Mouse (Mus musculus): ENCODE measurements around the gene Max.

The Max gene

DNA sequence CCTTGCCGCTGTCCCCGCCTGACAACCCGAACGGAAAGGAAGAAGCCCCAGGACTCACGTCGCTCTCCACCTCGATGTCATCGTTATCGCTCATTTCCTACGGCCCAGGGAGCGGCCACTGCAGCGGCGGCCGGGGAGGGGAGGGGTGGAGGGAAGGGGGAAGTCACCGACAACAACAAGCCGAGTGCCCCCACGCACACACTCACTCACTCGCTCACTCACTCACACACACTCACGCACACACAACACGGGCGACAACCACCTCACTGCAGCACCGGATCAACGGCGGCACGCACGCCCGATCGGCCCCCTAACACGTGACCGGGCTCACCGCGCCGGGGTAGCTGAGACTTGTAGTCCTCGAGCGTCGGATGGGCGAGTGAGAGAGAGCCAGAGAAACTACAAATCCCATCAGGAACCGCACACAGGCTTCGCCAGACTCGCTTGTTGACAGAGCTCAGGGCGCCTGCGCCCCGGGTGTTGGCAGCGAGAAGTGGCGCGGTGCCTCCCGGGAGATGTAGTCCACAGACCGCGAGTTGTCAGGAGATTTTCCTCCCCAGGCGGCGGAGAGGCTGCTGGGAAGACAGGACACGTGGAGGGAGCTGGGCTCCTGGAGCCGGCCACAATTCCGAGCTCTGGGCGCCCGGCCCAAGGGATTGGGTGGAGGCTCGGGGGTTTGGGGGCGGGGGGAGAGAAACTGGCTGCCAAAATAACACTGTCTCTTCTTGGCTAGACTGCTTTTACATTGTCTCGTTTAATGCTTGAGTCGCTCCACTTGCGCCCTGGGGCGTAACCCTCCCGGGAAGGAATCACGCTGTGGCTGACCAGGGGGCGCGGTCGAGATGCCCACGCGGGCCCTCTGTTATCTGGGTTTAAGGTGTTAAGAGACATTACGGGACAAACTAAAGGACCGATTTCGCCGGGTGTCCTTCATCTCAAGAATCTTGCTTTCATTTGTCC lies at the start of gene Max:
Gene Max, minus strand, starts transcription at position 270 of the 960 bp plus-strand sequence.
- peak; percentile 99 for DNase-seq (ENCODE audit: low spot score)

DNA sequence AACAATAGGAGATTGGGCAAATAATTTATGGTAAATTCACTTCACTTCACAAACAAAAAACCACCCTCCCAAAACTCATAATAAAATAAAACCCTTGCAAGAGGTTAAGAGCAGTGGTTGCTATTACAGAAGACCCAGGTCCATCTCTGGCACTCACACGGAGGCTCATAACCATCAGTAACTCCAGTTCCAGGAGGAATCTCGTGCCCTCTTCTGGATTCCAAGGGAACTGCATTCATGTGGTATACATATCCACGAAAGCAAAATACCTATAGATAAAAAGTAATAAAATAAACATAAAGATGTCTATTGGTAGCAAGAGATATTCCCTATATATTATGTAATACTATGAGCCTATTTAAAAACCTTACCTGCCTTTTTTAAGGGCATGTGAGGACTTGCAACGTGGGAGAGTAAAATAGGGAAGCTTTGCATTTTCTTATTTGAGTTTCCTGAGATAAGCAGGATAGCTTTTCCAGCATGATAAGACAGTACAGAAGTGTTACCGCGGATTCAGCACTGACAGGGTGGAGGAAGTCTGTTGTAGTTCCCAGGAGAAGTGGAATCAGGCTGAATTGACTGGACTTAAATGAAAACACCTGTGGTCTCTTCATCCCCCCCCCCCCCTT lies 49.2 kb upstream of the Max start:
- peak; percentile 31 for DNase-seq (ENCODE audit: low spot score)

GRCm38 (mm10) chr12:77009202-77010030 lies 47.4 kb upstream of the Max start:
- peak; percentile 35 for DNase-seq (ENCODE audit: low spot score)

- DNase-seq (ENCODE audit: low spot score), result no peak
These were observed 42.9 kb upstream of the Max start for GRCm38 (mm10) chr12:77004893-77005292.

DNA sequence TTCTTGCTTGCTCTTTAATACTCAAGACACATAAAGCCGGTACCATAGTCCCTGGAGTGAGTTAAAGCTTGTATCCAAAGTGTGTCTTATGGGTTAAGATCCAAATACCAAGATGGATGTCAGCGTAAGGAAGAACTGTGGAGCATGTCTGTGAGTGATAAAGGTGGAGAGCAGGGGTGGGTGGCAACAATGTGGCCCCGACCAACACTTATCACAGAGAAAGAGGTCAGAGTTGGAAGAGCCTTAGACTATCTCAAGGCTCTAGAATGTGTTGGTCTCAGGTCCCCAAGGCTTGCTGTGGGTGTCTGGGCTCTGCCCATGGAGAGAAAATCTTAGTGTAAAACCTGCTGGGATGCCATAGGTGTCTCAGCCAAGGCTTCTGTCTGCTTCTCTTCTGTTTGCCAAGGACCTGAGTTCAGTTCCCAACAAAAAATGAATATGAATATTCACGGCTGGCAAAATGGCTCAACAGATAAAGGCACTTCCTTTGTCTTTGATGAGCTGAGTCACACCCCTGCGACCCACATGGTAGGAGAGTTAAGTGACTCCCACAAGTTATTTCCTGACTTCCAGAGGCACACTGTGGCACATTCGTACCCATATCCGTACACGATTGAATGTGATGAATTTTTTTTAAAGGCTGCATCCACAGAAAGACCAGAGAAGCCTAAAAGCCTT lies 40.7 kb upstream of the Max start:
- DNase-seq (ENCODE audit: low spot score), result no peak

DNA sequence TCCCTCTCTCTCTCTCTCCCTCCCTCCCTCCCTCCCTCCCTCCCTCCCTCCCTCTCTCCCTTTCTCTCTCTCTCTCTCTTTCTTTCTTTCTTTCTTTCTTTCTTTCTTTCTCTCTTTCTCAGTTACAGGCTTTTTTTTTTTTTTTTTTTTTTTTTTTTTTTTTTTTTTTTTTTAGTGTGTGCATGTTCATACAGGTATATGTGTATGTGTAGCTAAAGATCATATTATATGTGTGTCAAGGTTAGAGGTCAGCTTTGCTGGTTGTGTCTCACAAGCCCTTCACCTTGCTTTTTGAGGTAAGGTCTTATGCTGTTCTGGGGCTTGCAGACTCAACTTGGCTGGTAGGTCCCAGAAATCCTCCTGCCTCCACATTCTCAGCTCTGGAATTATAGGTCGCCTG lies 39.3 kb upstream of the Max start:
- no peak for DNase-seq (ENCODE audit: low spot score)

GRCm38 (mm10) chr12:77000705-77001284 lies 38.8 kb upstream of the Max start:
- peak; percentile 70 for DNase-seq (ENCODE audit: low spot score)

DNA sequence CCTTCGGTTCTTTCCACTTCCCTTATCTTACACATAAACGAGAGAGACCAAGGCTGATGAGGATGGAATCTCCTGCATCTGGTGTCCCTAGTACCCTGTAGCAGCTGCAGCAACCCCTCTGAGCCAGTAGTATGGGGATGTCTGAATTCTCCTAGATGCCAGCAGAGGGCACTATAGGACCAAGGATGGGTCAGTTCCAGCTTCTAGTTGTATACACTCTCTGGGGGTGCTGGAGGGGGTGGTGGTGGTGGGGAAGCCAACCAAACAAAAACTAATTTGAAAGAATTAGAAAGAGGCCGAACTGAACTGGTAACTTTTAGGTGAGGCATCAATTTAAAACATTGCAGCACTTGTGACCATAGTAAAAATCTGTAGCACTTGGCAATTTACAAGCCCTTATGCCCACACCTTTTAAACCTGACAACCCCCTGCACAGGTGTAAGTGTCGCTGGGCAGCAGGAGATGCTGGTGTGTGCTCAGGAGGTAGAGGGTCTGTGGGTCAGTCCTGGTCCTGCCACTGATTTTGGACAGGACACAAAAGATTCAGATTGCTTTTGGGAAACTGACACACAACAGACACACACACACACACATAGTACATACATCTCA lies 38.2 kb upstream of the Max start:
- DNase-seq (ENCODE audit: low spot score), result peak; percentile 91

DNA sequence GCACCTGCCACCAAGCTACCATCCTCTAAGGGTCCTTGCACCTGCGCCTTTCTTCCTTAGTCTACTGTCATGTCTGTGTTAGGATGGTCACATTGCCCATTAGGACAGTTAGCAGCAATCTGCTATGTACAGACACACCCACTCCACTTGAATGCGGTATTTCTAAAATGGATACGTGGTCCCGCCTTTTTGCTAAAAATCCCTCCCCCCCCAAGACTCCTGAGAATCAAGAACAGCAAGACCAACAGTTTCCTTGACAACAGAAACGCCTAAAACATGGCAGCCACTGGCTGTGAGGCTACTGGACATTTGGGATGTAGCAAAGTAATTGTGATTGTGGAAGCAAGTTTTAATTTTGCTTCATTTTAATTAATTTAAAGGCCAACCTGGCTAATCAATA lies 32.8 kb upstream of the Max start:
- DNase-seq (ENCODE audit: low spot score), result no peak

DNA sequence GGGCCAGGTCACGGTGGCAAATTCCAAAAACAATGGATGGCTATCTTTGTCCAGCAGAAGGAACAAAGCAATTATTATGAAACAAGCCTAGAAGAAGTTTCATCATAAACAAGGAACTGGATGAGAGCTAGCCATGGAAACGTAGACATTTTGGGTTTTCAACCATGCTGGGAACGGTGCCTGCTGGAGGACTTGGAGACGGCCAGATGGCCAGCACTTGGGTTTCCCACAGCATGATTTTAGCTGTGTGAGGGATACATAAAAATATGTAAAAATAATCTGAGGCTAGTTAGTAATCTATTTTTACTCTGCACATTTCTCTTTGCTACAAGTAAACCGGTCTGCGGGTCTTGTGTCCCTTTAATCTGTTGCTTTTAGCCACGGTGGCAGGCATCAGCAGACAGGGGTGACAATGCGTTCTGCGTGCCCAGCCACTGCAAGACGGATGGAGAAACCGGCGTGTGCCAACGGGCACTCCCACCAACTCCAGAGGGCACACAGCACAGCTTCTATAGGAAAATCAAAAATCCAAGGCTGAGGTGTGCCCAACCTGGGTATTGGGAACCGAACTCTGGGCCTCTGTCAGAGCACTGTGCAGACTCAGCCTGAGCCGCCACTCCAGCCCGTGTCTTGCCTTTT lies 31.0 kb upstream of the Max start:
- DNase-seq (ENCODE audit: low spot score), result no peak

DNA sequence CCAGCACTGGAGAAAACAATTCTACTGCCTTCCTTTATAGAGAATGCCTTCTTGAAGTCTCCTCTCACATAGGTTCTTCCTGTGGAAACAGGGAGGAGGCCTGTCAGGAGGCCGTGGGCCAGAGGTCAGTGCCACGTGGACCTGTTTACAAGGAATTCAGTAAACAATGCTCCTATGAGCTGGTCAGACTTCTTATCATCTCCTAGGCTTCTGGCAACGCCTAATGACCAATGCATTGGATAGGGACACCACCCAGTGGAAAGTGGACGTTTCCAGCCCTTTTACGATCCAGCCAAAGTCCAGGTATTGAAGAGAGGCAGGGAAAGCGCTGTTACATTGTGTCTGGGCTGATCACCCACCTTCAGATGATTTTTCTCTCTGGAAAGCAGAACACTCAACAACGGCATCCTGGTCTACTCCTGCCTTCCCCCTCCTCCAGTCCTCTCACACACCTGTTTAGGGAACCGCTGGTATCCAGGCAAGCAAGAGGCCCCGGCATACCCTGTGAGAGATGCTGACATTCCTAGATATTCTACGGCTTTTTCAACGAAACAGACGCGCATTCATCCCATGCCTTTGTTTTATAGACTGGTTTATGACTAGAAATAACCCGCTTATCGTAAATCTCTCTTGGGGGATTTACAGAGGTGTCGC lies 20.9 kb upstream of the Max start:
- no peak for DNase-seq (ENCODE audit: low spot score)

DNA sequence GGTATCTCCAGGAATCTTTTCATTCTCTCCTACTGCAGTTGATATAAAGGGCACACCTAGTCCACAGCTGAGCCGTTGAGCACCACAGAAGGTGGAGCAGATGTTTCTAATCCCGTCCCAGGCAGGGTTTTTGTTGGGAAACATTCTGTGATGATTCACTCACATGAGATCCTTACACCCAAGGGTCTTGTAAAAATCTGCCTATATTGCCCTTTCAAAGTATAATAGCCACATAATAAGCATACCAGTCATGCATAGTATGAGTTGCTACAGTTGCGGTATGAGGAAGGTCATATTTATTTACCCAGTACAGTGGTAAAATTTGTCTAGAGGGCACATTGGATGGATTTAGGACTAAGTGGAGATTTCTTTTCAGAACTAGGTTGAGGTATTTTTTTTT lies 17.5 kb upstream of the Max start:
- no peak for DNase-seq (ENCODE audit: low spot score)

DNA sequence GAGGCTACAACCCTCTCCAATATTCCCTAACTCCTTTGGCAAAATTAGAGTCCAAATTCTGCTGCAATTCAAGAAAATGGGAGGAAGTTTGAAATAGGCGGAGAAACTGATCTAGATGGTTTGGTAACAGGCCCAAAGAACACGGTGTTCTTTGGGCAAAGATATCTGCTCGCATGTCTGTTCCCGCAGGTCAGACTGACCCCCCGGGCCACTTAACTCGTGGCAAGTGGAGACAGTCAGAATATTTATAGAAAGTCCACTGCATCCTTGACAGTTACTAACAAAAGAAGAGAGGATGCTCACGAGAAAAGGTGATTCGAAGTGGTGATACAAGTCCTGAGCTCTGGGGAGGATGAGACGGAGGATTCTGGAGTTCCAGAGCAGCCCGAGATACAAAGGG lies 10.7 kb upstream of the Max start:
- DNase-seq (ENCODE audit: low spot score), result no peak

GRCm38 (mm10) chr12:76972241-76972640 lies 10.2 kb upstream of the Max start:
- DNase-seq (ENCODE audit: low spot score), result no peak

DNA sequence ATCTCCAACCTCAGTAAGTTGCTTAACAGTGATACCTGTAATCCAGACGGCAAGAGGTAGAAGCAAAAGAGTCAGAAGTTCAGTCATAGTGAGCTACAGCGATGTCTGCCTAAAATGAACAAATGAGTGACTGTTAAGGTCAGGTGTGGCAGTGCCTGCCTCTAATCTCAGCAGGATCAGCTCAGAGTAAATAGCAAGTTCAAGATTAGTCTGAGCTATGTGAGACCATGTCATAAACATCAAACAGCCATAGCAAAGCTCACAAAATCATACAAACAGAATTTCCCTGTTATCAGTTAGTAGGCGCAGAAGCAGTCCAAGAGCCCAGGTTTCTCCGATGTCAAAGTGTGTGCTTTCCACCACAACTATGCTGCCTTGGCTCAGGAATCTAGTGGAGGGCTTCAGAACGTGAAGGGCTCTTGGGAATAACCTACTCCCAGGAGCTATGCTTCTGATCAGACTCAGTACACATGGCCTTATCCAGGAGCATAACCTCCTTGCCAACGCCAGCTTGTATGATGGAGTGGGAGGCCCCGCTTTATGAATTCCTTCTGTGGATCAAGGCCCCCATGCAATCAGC lies 9.7 kb upstream of the Max start:
- no peak for DNase-seq (ENCODE audit: low spot score)

- DNase-seq (ENCODE audit: low spot score), result peak; percentile 27
These were observed 3.9 kb upstream of the Max start for GRCm38 (mm10) chr12:76965876-76966275.

DNA sequence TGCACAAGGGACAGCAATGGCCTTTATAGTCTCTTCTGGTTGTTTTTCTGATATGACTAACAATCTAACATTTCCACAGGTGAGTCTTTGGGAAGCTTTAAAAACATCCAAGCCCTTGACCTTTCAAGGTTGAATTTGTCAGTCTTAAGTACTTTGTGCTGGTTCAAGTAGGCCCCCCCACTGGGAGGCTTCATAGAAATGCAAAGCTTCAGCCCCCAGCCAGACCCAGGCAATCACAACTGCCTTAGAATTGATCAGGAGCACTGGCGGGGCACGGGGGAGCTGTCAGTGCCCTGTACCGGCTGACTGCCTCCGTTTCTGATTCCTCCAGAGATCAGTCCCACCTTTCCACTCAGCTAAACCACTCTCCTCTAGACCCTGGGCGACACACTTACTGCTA lies 3.1 kb upstream of the Max start:
- no peak for DNase-seq (ENCODE audit: low spot score)

GRCm38 (mm10) chr12:76961052-76961931 lies 709 bp downstream of the Max start:
- no peak for DNase-seq (ENCODE audit: low spot score)

DNA sequence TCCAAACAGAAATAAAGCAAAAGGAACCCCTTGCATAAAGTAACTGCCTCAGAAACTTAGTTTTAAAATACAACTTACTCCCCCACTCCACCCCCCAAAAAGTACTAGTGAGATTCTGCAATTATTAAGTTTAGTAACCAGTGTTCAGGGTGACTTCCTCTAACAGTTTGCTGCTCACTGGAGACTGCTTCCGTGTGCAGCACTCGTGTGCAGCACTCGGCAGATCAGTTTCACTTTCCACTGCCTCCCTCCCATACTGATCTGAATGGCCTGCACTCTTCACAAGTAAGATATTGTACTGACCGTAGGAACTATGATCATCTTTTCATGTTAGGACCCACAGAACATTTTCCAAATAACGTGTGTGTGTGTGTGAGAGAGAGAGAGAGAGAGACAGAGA lies 4.3 kb downstream of the Max start:
- no peak for DNase-seq (ENCODE audit: low spot score)
